Mouse (Mus musculus) limb, embryonic 13.5 days (tissue): ENCODE measurements around the gene Olfr1432. TPM values are rescaled to one million over a fixed set of nuclear protein-coding genes. Genes with fewer than 3 reads are reported as not detected.
"Not testable (repeated sequence)": the region's sequence is repeated elsewhere in the genome, so short reads cannot be mapped to it uniquely, and the experiment has no call there.

Experiments used
- ATAC-seq: fragments of 200-750 bp; cut with Nextera tagmentation; 2 replicates; pipeline ENCODE4 v1.8.0; 2017; ENCODE audit warnings: low read depth, moderate number of reproducible peaks, moderate TSS enrichment; ENCODE audit not compliant: low FRiP score
- H3K27ac ChIP-seq: fragments of 300-500 bp; sonication (generic); 2 replicates; pipeline ENCODE4 v1.5.1; 2015; ENCODE audit warnings: inconsistent platforms, mild to moderate bottlenecking, moderate library complexity
- H3K27me3 ChIP-seq: fragments of 300-500 bp; sonication (generic); 2 replicates; pipeline ENCODE4 v1.6.1; 2015; ENCODE audit warnings: mild to moderate bottlenecking, inconsistent platforms
- H3K36me3 ChIP-seq: fragments of 300-500 bp; sonication (generic); 2 replicates; pipeline ENCODE4 v1.6.1; 2015; ENCODE audit warnings: inconsistent platforms, mild to moderate bottlenecking, moderate library complexity
- H3K4me1 ChIP-seq: fragments of 300-500 bp; sonication (generic); 2 replicates; pipeline ENCODE4 v1.6.1; 2015; ENCODE audit warnings: inconsistent platforms
- H3K4me2 ChIP-seq: fragments of 300-500 bp; sonication (generic); replicated peaks from 2 replicates; pipeline ENCODE4 v1.6.1; 2015; ENCODE audit warnings: inconsistent platforms, mild to moderate bottlenecking, moderate library complexity
- H3K4me3 ChIP-seq: fragments of 300-500 bp; sonication (generic); 2 replicates; pipeline ENCODE4 v1.5.1; 2015; ENCODE audit warnings: moderate library complexity, mild to moderate bottlenecking, inconsistent platforms
- H3K9ac ChIP-seq: fragments of 300-500 bp; sonication (generic); 2 replicates; pipeline ENCODE4 v1.6.1; 2015; ENCODE audit warnings: mild to moderate bottlenecking, inconsistent platforms
- H3K9me3 ChIP-seq: fragments of 300-500 bp; sonication (generic); 2 replicates; pipeline ENCODE4 v1.6.1; 2016; ENCODE audit warnings: inconsistent platforms
- WGBS: fragments of 180-500 bp; shearing (Covaris S2); methylation state at CpG from one replicate; pipeline ENCODE4 v1.1.7; 2015; 5-methylcytosine and 5-hydroxymethylcytosine counted together
- polyA plus RNA-seq: library from polyadenylated mRNA; unstranded; fragments of >200 nt; fragmentation: Nextera tagmentation; extraction: Ambion mirVana; gene quantifications from 2 replicates; pipeline ENCODE4 v1.2.1, GENCODE M21; 2015

Olfr1432 gene
- not detected in 2 replicates for polyA plus RNA-seq

GRCm38 (mm10) chr19:12232496-12232895, at the start of gene Olfr1432:
Olfr1432 (minus strand) TSS chr19:12232596.
- H3K27me3 ChIP-seq, H3K9me3 ChIP-seq, H3K4me1 ChIP-seq, H3K9ac ChIP-seq, ATAC-seq, H3K36me3 ChIP-seq, H3K4me2 ChIP-seq, H3K4me3 ChIP-seq, H3K27ac ChIP-seq: not testable (repeated sequence)

- no peaks in the 10 kb centered on the region for H3K27me3 ChIP-seq
- H3K36me3 ChIP-seq: no peaks in the 10 kb centered on the region
- H3K4me3 ChIP-seq: no peak within 1 kb of the TSS
- no peak for ATAC-seq
- WGBS: 68% methylated on average over 2 of the region's 2 CpGs
- H3K9me3 ChIP-seq: no peaks in the 10 kb centered on the region
- no peaks in the 10 kb centered on the region for H3K4me1 ChIP-seq
- no peak within 1 kb of the TSS for H3K9ac ChIP-seq
- H3K27ac ChIP-seq: no peak within 1 kb of the TSS
- H3K4me2 ChIP-seq: no peak within 1 kb of the TSS
These were observed 47.2 kb upstream of the Olfr1432 start, which contains the start of gene Olfr1434 for GRCm38 (mm10) chr19:12279554-12279953. Olfr1434 (plus strand) TSS chr19:12279854.

GRCm38 (mm10) chr19:12260732-12261131, 28.3 kb upstream of the Olfr1432 start, which contains the start of gene Olfr235:
Olfr235 (plus strand) TSS chr19:12261032.
- Histone ChIP-seq H3K36me3 (no peaks in the 10 kb centered on the region), H3K9ac (no peak within 1 kb of the TSS), H3K27ac (no peak within 1 kb of the TSS), H3K4me2 (no peak within 1 kb of the TSS), H3K9me3 (no peaks in the 10 kb centered on the region), H3K27me3 (no peaks in the 10 kb centered on the region), H3K4me3 (no peak within 1 kb of the TSS), H3K4me1 (no peaks in the 10 kb centered on the region)
- no peak for ATAC-seq
- WGBS: 56% methylated on average over 1 of the region's 1 CpGs

GRCm38 (mm10) chr19:12241559-12241958, 9.2 kb upstream of the Olfr1432 start, which contains the start of gene Olfr262:
Olfr262 (minus strand) TSS chr19:12241659.
- 82% methylated on average over 1 of the region's 1 CpGs for WGBS
- H3K36me3 ChIP-seq: no peaks in the 10 kb centered on the region
- no peak for ATAC-seq

GRCm38 (mm10) chr19:12200334-12200733, 32.1 kb downstream of the Olfr1432 start, which contains the start of gene Olfr1431:
Olfr1431 (plus strand) TSS chr19:12200634.
- H3K9ac ChIP-seq: no peak within 1 kb of the TSS
- H3K27me3 ChIP-seq: no peaks in the 10 kb centered on the region
- no peaks in the 10 kb centered on the region for H3K4me1 ChIP-seq
- H3K27ac ChIP-seq: no peak within 1 kb of the TSS
- 78% methylated on average over 1 of the region's 1 CpGs for WGBS
- ATAC-seq: no peak
- no peak within 1 kb of the TSS for H3K4me2 ChIP-seq
- H3K4me3 ChIP-seq: no peak within 1 kb of the TSS
- H3K9me3 ChIP-seq: no peaks in the 10 kb centered on the region
- H3K36me3 ChIP-seq: no peaks in the 10 kb centered on the region

More at GRCm38 (mm10) chr19:12241559-12241958, 9.2 kb upstream of the Olfr1432 start, which contains the start of gene Olfr262:
- Histone ChIP-seq H3K4me1 (no peaks in the 10 kb centered on the region), H3K4me2 (no peak within 1 kb of the TSS), H3K27me3 (no peaks in the 10 kb centered on the region), H3K9ac (no peak within 1 kb of the TSS), H3K27ac (no peak within 1 kb of the TSS), H3K9me3 (no peaks in the 10 kb centered on the region), H3K4me3 (no peak within 1 kb of the TSS)

GRCm38 (mm10) chr19:12199076-12199475, 33.3 kb downstream of the Olfr1432 start:
- not testable (repeated sequence) for H3K27me3 ChIP-seq, H3K9me3 ChIP-seq, H3K36me3 ChIP-seq, H3K4me2 ChIP-seq, H3K4me3 ChIP-seq, H3K9ac ChIP-seq, H3K27ac ChIP-seq, H3K4me1 ChIP-seq, ATAC-seq
- WGBS: 80% methylated on average over 4 of the region's 4 CpGs

Other genes starting within 250 kb of the Olfr1432 start
- not detected in 2 replicates for gene Olfr1423, start 191.3 kb downstream of the Olfr1432 start, polyA plus RNA-seq
- gene Olfr1424, start 169.9 kb downstream of the Olfr1432 start, polyA plus RNA-seq: not detected in 2 replicates
- gene Olfr1425, start 154.9 kb downstream of the Olfr1432 start, polyA plus RNA-seq: not detected in 2 replicates
- gene Olfr1426, start 140.6 kb downstream of the Olfr1432 start, polyA plus RNA-seq: not detected in 2 replicates
- not detected in 2 replicates for gene Olfr1427, start 129.3 kb downstream of the Olfr1432 start, polyA plus RNA-seq
- not detected in 2 replicates for gene Olfr1428, start 116.7 kb downstream of the Olfr1432 start, polyA plus RNA-seq
- gene Olfr76, start 109.4 kb downstream of the Olfr1432 start, polyA plus RNA-seq: not detected in 2 replicates
- not detected in 2 replicates for gene Olfr1555-ps1, start 62.5 kb downstream of the Olfr1432 start, polyA plus RNA-seq
- not detected in 2 replicates for gene Olfr1431, start 32.0 kb downstream of the Olfr1432 start, polyA plus RNA-seq
- not detected in 2 replicates for gene Olfr262, start 9.1 kb upstream of the Olfr1432 start, polyA plus RNA-seq
- gene Olfr235, start 28.4 kb upstream of the Olfr1432 start, polyA plus RNA-seq: not detected in 2 replicates
- not detected in 2 replicates for gene Olfr1434, start 47.3 kb upstream of the Olfr1432 start, polyA plus RNA-seq
- not detected in 2 replicates for gene Olfr1436, start 66.5 kb upstream of the Olfr1432 start, polyA plus RNA-seq
- not detected in 2 replicates for gene Olfr1437, start 92.5 kb upstream of the Olfr1432 start, polyA plus RNA-seq
- gene Olfr1438-ps1, start 103.3 kb upstream of the Olfr1432 start, polyA plus RNA-seq: not detected in 2 replicates
- gene Olfr1440, start 154.7 kb upstream of the Olfr1432 start, polyA plus RNA-seq: not detected in 2 replicates
- not detected in 2 replicates for gene Olfr1441, start 184.8 kb upstream of the Olfr1432 start, polyA plus RNA-seq
- not detected in 2 replicates for gene Pfpl, start 195.3 kb upstream of the Olfr1432 start, polyA plus RNA-seq
- gene Mpeg1, start 228.2 kb upstream of the Olfr1432 start, polyA plus RNA-seq: 0.50 TPM in 2 replicates